Mouse (Mus musculus) embryonic fibroblast, embryonic 13.5 days (primary cell): ENCODE measurements around the gene Zbtb7a. TPM values are rescaled to one million over a fixed set of nuclear protein-coding genes. Genes with fewer than 3 reads are reported as not detected.
A peak's percentile ranks its signal among the peaks of the same experiment; 100 is the strongest.

Source experiments
- H3K27ac ChIP-seq: 2 replicates; pipeline ENCODE4 v1.5.1; 2012; ENCODE audit warnings: low read length, control low read depth, inconsistent platforms; ENCODE audit not compliant: insufficient read depth
- H3K4me1 ChIP-seq: 2 replicates; pipeline ENCODE4 v1.6.1; 2011; ENCODE audit warnings: low read length; ENCODE audit not compliant: control insufficient read depth, insufficient read depth
- H3K4me3 ChIP-seq: 2 replicates; pipeline ENCODE4 v1.5.1; 2011; ENCODE audit warnings: mild to moderate bottlenecking, control low read depth, low read length; ENCODE audit not compliant: insufficient read depth
- CTCF ChIP-seq: IDR thresholded peaks from 2 replicates; pipeline ENCODE4 v1.5.1; 2011; ENCODE audit warnings: mild to moderate bottlenecking, control low read depth, low read length, moderate library complexity, borderline replicate concordance; ENCODE audit not compliant: insufficient read depth
- POLR2A ChIP-seq: IDR thresholded peaks from 2 replicates; pipeline ENCODE4 v1.6.1; 2011; ENCODE audit warnings: low read depth, mild to moderate bottlenecking, control low read depth, low read length, moderate library complexity
- polyA plus RNA-seq: library from polyadenylated mRNA; stranded (reverse); fragments of >200 nt; gene quantifications from 2 replicates; pipeline ENCODE4 v1.2.4, GENCODE M21; 2011; ENCODE audit warnings: low read depth; ENCODE audit not compliant: missing spikeins, insufficient read length

Zbtb7a gene
- polyA plus RNA-seq, 1 experiment = 16.9 TPM

DNA sequence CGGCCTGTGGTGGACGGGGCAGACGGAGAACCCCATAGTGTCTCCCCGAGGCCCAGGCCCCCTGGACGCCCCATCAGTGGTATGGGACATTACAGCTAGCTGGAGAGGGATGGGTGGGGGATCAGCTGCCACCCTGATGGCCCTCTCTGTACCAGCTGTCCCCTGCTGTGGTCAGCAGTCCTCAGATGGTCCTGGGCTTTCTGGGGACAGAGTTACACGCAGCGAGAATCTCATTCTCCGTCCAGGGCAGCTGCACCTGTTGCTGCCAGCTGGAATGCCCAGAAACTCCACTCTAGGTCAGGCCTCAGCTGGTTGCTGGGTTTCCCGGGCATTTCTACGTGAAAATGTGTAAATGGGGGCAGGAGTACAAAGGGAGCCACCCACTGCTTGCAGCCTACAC lies 15.4 kb upstream of the Zbtb7a start:
- TF ChIP-seq CTCF = no peak
- TF ChIP-seq POLR2A = no peak
- Histone ChIP-seq H3K4me3 (no peak overlapping the region), H3K27ac (no peak overlapping the region), H3K4me1 (no peaks in the 10 kb centered on the region)

- no peak for TF ChIP-seq POLR2A
- TF ChIP-seq CTCF = no peak
- Histone ChIP-seq H3K4me1 (no peaks in the 10 kb centered on the region), H3K27ac (no peak overlapping the region), H3K4me3 (no peak overlapping the region)
Measured at GRCm38 (mm10) chr10:81120650-81121049, 14.4 kb upstream of the Zbtb7a start.

GRCm38 (mm10) chr10:81122889-81123288 lies 12.1 kb upstream of the Zbtb7a start:
- H3K4me1 ChIP-seq = no peaks in the 10 kb centered on the region
- TF ChIP-seq POLR2A (no peak), CTCF (no peak)
- no peak overlapping the region for H3K4me3 ChIP-seq
- no peak overlapping the region for H3K27ac ChIP-seq

GRCm38 (mm10) chr10:81123500-81123899 lies 11.5 kb upstream of the Zbtb7a start:
- Histone ChIP-seq H3K4me1 (no peaks in the 10 kb centered on the region), H3K27ac (no peak overlapping the region), H3K4me3 (no peak overlapping the region)
- TF ChIP-seq CTCF (no peak), POLR2A (no peak)

DNA sequence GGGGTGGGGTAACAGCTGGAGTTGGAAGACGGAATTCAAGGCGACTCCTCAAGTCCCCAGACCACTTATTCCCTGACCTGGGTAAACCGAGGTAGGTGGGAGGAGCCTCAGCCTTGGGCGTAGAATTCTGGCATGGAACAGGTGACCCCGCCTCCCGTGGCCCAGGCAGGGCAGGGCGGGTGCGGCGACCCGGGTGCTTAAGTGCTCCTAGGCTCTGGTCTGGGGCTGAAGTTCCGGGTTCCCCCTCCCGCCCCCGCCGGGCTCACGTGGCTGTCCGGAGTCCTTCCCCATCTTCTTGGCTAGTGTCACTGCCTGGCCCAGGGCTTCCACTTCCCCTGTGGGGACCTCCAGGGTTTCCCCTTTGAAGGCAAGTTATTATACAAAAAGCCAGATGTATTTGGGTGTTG lies 836 bp upstream of the Zbtb7a start:
- H3K4me1 ChIP-seq = peaks cover 2% of the 10 kb centered on the region; the same call in 1 of the 2 replicates

GRCm38 (mm10) chr10:81135831-81136705 lies 1.0 kb downstream of the Zbtb7a start:
- TF ChIP-seq POLR2A (peak; percentile 64), CTCF (no peak)
- peak overlapping the region; percentile 95 for H3K27ac ChIP-seq
- H3K4me3 ChIP-seq = peak overlapping the region; percentile 96
- peaks cover 2% of the 10 kb centered on the region; the same call in 1 of the 2 replicates for H3K4me1 ChIP-seq

More for the DNA sequence above, 836 bp upstream of the Zbtb7a start:
- Histone ChIP-seq H3K27ac (no peak overlapping the region), H3K4me3 (no peak overlapping the region)
- TF ChIP-seq CTCF = no peak
- no peak for TF ChIP-seq POLR2A

DNA sequence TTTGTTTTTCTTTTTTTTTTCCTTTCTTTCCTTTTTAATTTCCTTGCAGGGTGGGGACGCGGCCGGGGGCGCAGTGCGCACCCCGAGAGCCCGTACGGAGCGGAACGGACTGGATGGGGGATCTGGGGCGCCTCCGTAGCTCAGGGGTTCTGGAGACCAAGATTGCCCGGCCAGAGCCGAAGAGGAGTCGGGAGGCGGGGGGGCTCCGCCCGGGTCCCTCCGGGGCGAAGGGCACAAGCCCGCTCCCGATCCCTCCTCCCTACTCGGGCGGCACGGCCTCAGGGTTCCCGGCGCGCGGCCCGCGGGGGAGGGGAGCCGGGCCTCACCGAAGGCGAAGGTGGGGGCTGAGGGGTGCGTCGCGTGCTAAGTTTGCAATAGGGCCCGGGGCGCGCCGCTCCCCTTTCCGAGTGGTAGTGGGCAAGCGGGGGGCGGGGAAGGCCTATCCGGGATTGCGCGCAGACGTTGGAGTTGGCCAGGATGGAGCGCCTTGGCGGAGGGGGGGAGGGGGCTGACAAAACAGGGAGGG lies 1.7 kb downstream of the Zbtb7a start:
- Histone ChIP-seq H3K27ac (peak overlapping the region; percentile 95), H3K4me1 (peaks cover 7% of the 10 kb centered on the region), H3K4me3 (peak overlapping the region; percentile 96)
- TF ChIP-seq CTCF (no peak), POLR2A (0 out of 2 replicates have a peak, but pooled peaks have one; percentile 26)

DNA sequence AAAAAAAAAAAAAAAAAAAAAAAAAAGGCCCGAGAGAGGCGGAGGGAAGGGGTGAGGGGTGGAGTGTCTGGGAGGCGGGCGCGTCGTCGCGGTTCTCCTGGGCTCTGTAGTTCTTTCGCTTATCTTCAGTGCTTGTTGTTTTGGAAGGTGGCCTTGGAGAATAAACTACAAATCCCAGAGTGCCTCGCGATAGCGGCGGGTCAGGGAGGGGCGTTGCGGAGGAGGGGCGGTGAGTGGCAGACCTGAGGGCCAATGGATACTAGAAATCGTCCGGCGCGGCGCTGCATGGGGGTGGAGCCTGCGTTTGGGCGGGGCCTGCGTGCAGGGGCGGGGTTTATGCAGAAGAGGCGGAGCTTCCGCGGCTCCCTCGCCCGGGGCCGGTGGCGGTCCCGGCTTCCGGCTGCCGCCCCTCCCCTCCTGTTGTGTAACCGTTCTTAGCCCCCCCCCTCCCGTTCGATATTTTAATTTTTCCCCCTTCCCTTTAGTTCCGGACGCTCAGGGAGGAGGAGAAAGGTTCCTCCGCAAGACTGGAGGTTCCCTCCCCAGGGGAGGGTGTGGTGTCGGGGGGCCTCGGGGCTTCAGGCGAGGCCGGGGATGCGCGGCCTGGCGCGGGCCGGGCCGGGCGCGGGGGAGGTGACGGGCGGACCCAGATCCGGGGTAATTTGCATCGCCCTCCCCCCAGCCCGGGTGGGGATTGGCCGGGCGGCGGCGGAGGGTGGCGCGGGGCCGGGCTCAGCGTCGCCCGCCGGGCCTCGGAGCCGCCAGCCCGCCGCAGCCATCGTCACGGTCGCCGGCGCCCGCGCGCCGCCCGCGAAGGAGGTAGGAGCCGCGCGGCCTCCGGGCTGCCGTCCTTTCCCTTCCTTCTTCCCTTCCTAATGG lies 2.5 kb downstream of the Zbtb7a start:
- Histone ChIP-seq H3K4me1 (peaks cover 11% of the 10 kb centered on the region), H3K4me3 (peak overlapping the region; percentile 85), H3K27ac (peak overlapping the region; percentile 80)
- TF ChIP-seq CTCF (no peak), POLR2A (no peak; the same call in 1 of the 2 replicates)

DNA sequence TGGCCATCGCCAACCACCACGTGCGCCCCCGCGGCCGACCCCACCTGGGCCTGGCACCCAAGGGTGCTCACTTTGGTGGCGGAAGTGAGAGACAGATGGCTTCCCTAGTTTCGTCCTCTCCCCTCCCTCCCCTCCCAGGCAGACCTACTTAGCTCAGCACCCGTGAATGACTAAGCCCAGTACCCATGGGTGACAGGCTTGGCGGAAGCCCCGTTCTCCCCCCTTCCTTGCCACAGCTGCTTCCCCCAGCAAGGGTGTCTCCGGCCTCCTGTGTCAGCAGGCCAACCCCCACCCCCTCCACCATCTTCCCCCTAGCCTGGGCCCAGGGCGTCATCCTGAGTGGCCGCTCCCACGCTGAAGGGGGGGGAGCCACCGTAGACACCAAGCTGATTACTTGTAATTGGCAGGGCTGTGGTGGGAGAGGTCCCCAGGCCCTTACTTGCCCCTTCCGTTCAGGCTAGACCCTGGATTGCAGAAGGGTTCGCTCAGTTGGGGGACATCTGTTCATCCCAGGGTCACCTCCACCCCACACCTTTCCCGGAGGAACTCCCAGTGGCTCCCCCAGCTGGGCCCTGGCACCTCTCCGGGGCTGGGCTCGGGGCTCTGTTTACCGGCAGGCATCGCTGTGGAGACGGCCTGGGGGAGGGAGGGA lies 3.2 kb downstream of the Zbtb7a start:
- TF ChIP-seq POLR2A (no peak; the same call in none of the 2 replicates), CTCF (no peak)
- peaks cover 14% of the 10 kb centered on the region for H3K4me1 ChIP-seq
- H3K27ac ChIP-seq = peak overlapping the region; percentile 80
- H3K4me3 ChIP-seq = peak overlapping the region; percentile 85
